Mouse (Mus musculus): ENCODE data around the gene Ddx24. TPM values are rescaled to one million over a fixed set of nuclear protein-coding genes. Genes with fewer than 3 reads are reported as not detected.
"Not testable (repeated sequence)": the region's sequence is repeated elsewhere in the genome, so short reads cannot be mapped to it uniquely, and the experiment has no call there.

The Ddx24 gene
- 100 to 1,000 TPM; 232 to 260 (median 242) TPM for total RNA-seq (2022)

- peak; percentile 99 for DNase-seq (ENCODE audit: low spot score in 2 of 2)
Measured at GRCm38 (mm10) chr12:103425729-103426470, at the start of gene Ddx24. Gene Ddx24 (minus strand): TSS chr12:103425830.

- no peak for DNase-seq (ENCODE audit: low spot score in 2 of 2)
Measured at GRCm38 (mm10) chr12:103474481-103474880, 48.9 kb upstream of the Ddx24 start.

- no peak for DNase-seq (ENCODE audit: low spot score in 2 of 2)
Measured at GRCm38 (mm10) chr12:103457140-103457539, 31.5 kb upstream of the Ddx24 start, which contains the start of gene Ifi27l2b. Gene Ifi27l2b (minus strand): TSS chr12:103457223.

- DNase-seq (ENCODE audit: low spot score in 2 of 2), result not testable (repeated sequence)
Measured at GRCm38 (mm10) chr12:103456727-103457126, 31.1 kb upstream of the Ddx24 start.

GRCm38 (mm10) chr12:103453361-103453760 is 27.7 kb upstream of the Ddx24 start:
- no peak for DNase-seq (ENCODE audit: low spot score in 2 of 2)

GRCm38 (mm10) chr12:103445060-103445459 is 19.4 kb upstream of the Ddx24 start:
- DNase-seq (ENCODE audit: low spot score in 2 of 2), result no peak

GRCm38 (mm10) chr12:103444261-103444660 is 18.6 kb upstream of the Ddx24 start:
- not testable (repeated sequence) for DNase-seq (ENCODE audit: low spot score in 2 of 2)

GRCm38 (mm10) chr12:103443524-103443923 is 17.9 kb upstream of the Ddx24 start, which contains the start of gene Ifi27l2a:
Gene Ifi27l2a (minus strand): TSS chr12:103443680.
- no peak for DNase-seq (ENCODE audit: low spot score in 2 of 2)

GRCm38 (mm10) chr12:103437601-103438000 is 12.0 kb upstream of the Ddx24 start:
- DNase-seq (ENCODE audit: low spot score in 2 of 2), result no peak

- peak in 1 of 2 experiments; percentile 1 for DNase-seq (ENCODE audit: low spot score in 2 of 2)
Measured at GRCm38 (mm10) chr12:103434861-103435260, 9.2 kb upstream of the Ddx24 start.

- DNase-seq (ENCODE audit: low spot score in 2 of 2), result peak; percentile 63 to 71
Measured at GRCm38 (mm10) chr12:103433986-103434731, 8.5 kb upstream of the Ddx24 start, which contains the start of gene Ifi27. Gene Ifi27 (plus strand): TSS chr12:103434211.

GRCm38 (mm10) chr12:103433430-103433829 is 7.8 kb upstream of the Ddx24 start:
- peak in 1 of 2 experiments; percentile 1 for DNase-seq (ENCODE audit: low spot score in 2 of 2)

GRCm38 (mm10) chr12:103426710-103427109 is 1.1 kb upstream of the Ddx24 start:
- DNase-seq (ENCODE audit: low spot score in 2 of 2), result no peak

GRCm38 (mm10) chr12:103425016-103425728 is 458 bp downstream of the Ddx24 start:
- DNase-seq (ENCODE audit: low spot score in 2 of 2), result no peak

- DNase-seq (ENCODE audit: low spot score in 2 of 2), result peak in 1 of 2 experiments; percentile 61
Measured at GRCm38 (mm10) chr12:103408144-103408543, 17.5 kb downstream of the Ddx24 start.

GRCm38 (mm10) chr12:103407720-103408119 is 17.9 kb downstream of the Ddx24 start, which contains the start of gene 9330161L09Rik:
Gene 9330161L09Rik (minus strand): TSS chr12:103407820.
- DNase-seq (ENCODE audit: low spot score in 2 of 2), result no peak

- no peak for DNase-seq (ENCODE audit: low spot score in 2 of 2)
Measured at GRCm38 (mm10) chr12:103404131-103404530, 21.5 kb downstream of the Ddx24 start.

- no peak for DNase-seq (ENCODE audit: low spot score in 2 of 2)
Measured at GRCm38 (mm10) chr12:103396751-103397150, 28.9 kb downstream of the Ddx24 start.

- no peak for DNase-seq (ENCODE audit: low spot score in 2 of 2)
Measured at GRCm38 (mm10) chr12:103395486-103396275, 29.9 kb downstream of the Ddx24 start.

- DNase-seq (ENCODE audit: low spot score in 2 of 2), result no peak
Measured at GRCm38 (mm10) chr12:103393528-103393927, 32.1 kb downstream of the Ddx24 start.

- peak; percentile 65 to 73 for DNase-seq (ENCODE audit: low spot score in 2 of 2)
Measured at GRCm38 (mm10) chr12:103391098-103391497, 34.5 kb downstream of the Ddx24 start.

Measured in layer of hippocampus, adult 8-10 months (tissue).